Mouse (Mus musculus): Measurements from ENCODE around the gene Hist1h4c. TPM values are rescaled to one million over a fixed set of nuclear protein-coding genes. Genes with fewer than 3 reads are reported as not detected.

The Hist1h4c gene
- polyA plus RNA-seq, 1 experiment from 2014 or later: 3.7 TPM

- H3K36me3 ChIP-seq (ENCODE audit: insufficient read depth, low read length): no peaks in the 10 kb centered on the region
- TF ChIP-seq CTCF (IDR thresholded peaks at IDR 0.05) (no peak), EP300 (IDR thresholded peaks at IDR 0.05) (no peak)
- no peaks in the 10 kb centered on the region for H3K9me3 ChIP-seq (ENCODE audit: low read length)
- no peak overlapping the region for H3K9ac ChIP-seq (replicated peaks; ENCODE audit: low read depth)
- WGBS: 61% methylated on average over 2 of the region's 2 CpGs
- DNase-seq (ENCODE audit: low spot score) (no peak), ATAC-seq (no peak)
- H3K4me1 ChIP-seq (ENCODE audit: insufficient read depth, low read depth, low read length): no peaks in the 10 kb centered on the region; the same call in 1 of the 2 replicates
- no peaks in the 10 kb centered on the region for H3K27me3 ChIP-seq (replicated peaks; ENCODE audit: insufficient read depth, low read length)
- no peak overlapping the region for H3K4me2 ChIP-seq (replicated peaks; ENCODE audit: low read depth, low read length)
- H3K27ac ChIP-seq (ENCODE audit: low read length): no peak overlapping the region
- no peak overlapping the region for H3K4me3 ChIP-seq (ENCODE audit: low read depth, low read length)
Observed at GRCm38 (mm10) chr13:23689459-23689858, 8.8 kb downstream of the Hist1h4c start.

- H3K36me3 ChIP-seq (ENCODE audit: insufficient read depth, low read length): no peaks in the 10 kb centered on the region
- H3K4me3 ChIP-seq (ENCODE audit: low read depth, low read length): no peak overlapping the region
- no peak for ATAC-seq
- H3K4me1 ChIP-seq (ENCODE audit: insufficient read depth, low read depth, low read length): no peaks in the 10 kb centered on the region; the same call in 1 of the 2 replicates
- no peak overlapping the region for H3K9ac ChIP-seq (replicated peaks; ENCODE audit: low read depth)
- WGBS: 96% methylated on average over 2 of the region's 2 CpGs
- TF ChIP-seq CTCF (IDR thresholded peaks at IDR 0.05) (no peak), EP300 (IDR thresholded peaks at IDR 0.05) (no peak)
- H3K4me2 ChIP-seq (replicated peaks; ENCODE audit: low read depth, low read length): no peak overlapping the region
- no peak for DNase-seq (ENCODE audit: low spot score)
- H3K27ac ChIP-seq (ENCODE audit: low read length): no peak overlapping the region
- H3K9me3 ChIP-seq (ENCODE audit: low read length): no peaks in the 10 kb centered on the region
- H3K27me3 ChIP-seq (replicated peaks; ENCODE audit: insufficient read depth, low read length): no peaks in the 10 kb centered on the region
Observed at GRCm38 (mm10) chr13:23688956-23689355, 9.3 kb downstream of the Hist1h4c start.

DNA sequence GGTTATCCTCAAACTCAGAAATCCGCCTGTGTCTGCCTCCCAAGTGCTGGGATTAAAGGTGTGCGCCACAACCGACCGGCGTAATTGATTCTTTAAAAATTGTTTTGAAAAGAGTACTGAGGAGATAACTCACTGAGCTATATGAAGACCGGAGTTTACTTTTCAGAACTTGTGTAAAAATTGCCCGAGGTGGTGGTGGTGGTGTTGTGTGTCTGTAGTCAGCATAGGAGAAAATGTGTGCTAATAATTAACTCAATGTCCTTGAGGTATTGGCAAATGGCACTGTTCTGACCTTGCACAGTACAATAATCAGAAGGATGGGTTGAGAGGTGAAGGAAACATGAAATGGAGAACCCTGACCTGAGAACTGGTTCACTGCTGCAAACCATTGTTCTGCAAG lies 10.3 kb downstream of the Hist1h4c start:
- H3K9me3 ChIP-seq (ENCODE audit: low read length): no peaks in the 10 kb centered on the region
- ATAC-seq: no peak
- no peak for DNase-seq (ENCODE audit: low spot score)
- no peak overlapping the region for H3K27ac ChIP-seq (ENCODE audit: low read length)
- H3K4me2 ChIP-seq (replicated peaks; ENCODE audit: low read depth, low read length): no peak overlapping the region
- H3K27me3 ChIP-seq (replicated peaks; ENCODE audit: insufficient read depth, low read length): no peaks in the 10 kb centered on the region
- TF ChIP-seq CTCF (IDR thresholded peaks at IDR 0.05) (no peak), EP300 (IDR thresholded peaks at IDR 0.05) (no peak)
- WGBS: 86% methylated on average over 7 of the region's 7 CpGs
- peaks cover 4% of the 10 kb centered on the region; the same call in 1 of the 2 replicates for H3K4me1 ChIP-seq (ENCODE audit: insufficient read depth, low read depth, low read length)
- no peak overlapping the region for H3K4me3 ChIP-seq (ENCODE audit: low read depth, low read length)
- H3K36me3 ChIP-seq (ENCODE audit: insufficient read depth, low read length): no peaks in the 10 kb centered on the region
- H3K9ac ChIP-seq (replicated peaks; ENCODE audit: low read depth): no peak overlapping the region; the same call in 1 of the 2 replicates

DNA sequence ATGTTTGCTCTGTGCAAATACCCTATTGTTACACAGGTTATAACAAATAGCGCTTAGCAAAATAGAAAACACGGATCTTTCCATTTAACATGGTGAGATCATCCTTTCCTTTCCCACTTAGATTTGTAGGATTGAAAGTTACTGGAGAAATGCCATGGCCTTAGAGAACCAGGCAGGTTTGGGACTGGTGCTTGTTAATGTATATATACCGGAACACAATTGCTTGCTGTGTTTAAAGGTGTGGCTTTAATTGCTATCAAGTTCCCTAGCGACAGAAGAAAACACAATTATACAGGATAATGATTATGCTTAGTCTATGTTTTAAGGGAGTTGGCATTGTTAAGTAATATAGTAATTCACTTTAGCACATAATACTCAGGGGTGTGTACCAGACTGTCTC lies 11.1 kb downstream of the Hist1h4c start:
- ATAC-seq (no peak), DNase-seq (ENCODE audit: low spot score) (peak; percentile 38)
- Histone ChIP-seq H3K9ac (replicated peaks; ENCODE audit: low read depth) (no peak overlapping the region), H3K36me3 (ENCODE audit: insufficient read depth, low read length) (no peaks in the 10 kb centered on the region), H3K4me2 (replicated peaks; ENCODE audit: low read depth, low read length) (no peak overlapping the region), H3K4me1 (ENCODE audit: insufficient read depth, low read depth, low read length) (peaks cover 5% of the 10 kb centered on the region; the same call in 1 of the 2 replicates), H3K27ac (ENCODE audit: low read length) (no peak overlapping the region), H3K4me3 (ENCODE audit: low read depth, low read length) (no peak overlapping the region), H3K9me3 (ENCODE audit: low read length) (no peaks in the 10 kb centered on the region), H3K27me3 (replicated peaks; ENCODE audit: insufficient read depth, low read length) (no peaks in the 10 kb centered on the region)
- 63% methylated on average over 4 of the region's 4 CpGs for WGBS
- TF ChIP-seq EP300 (IDR thresholded peaks at IDR 0.05) (no peak), CTCF (IDR thresholded peaks at IDR 0.05) (no peak)

GRCm38 (mm10) chr13:23685966-23686365 lies 12.3 kb downstream of the Hist1h4c start:
- Histone ChIP-seq H3K4me3 (ENCODE audit: low read depth, low read length) (peak overlapping the region; percentile 42), H3K27ac (ENCODE audit: low read length) (peak overlapping the region; percentile 91), H3K9me3 (ENCODE audit: low read length) (no peaks in the 10 kb centered on the region), H3K4me2 (replicated peaks; ENCODE audit: low read depth, low read length) (peak overlapping the region; percentile 63), H3K4me1 (ENCODE audit: insufficient read depth, low read depth, low read length) (peaks cover 5% of the 10 kb centered on the region; the same call in 1 of the 2 replicates), H3K9ac (replicated peaks; ENCODE audit: low read depth) (peak overlapping the region; percentile 45; the same call in 1 of the 2 replicates), H3K27me3 (replicated peaks; ENCODE audit: insufficient read depth, low read length) (no peaks in the 10 kb centered on the region), H3K36me3 (ENCODE audit: insufficient read depth, low read length) (no peaks in the 10 kb centered on the region)
- TF ChIP-seq CTCF (IDR thresholded peaks at IDR 0.05) (no peak), EP300 (IDR thresholded peaks at IDR 0.05) (no peak)
- ATAC-seq (no peak), DNase-seq (ENCODE audit: low spot score) (peak; percentile 67)
- 25% methylated on average over 4 of the region's 4 CpGs for WGBS

DNA sequence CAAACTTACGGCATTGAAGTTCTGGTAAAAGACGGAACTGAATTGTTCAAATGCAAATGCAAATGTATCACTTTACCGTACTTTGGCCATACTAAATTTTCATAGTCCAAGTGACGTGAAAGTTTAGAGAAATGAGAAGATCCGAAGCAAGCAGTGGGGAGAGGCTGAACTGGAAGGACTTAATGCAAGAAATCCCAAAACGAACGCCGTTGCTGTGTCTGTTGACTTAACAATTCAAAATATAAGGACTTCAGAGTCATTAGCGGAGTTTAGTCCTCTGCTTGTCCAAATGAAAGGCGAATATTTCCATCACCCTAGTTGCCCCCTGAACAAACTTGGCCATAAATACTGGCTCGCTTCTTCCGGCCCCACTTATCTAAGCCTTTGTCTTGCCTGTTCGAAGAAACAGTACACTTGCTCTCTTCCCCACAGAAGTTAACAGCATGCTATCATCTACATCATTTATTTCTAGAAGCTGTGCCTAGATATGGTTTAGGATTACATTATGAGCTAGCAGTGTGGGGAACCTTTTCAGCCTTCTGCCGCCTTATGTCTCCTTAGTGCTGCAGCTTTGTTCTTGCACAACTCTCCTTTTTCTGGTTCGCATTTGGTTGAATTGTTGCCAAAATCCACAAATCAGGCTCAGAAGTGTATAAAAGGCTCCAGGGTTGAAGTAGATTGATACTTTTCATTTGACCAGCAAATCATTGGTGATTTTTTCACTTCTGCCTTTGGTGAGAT lies 13.0 kb downstream of the Hist1h4c start:
- DNase-seq (ENCODE audit: low spot score) (peak; percentile 80), ATAC-seq (no peak)
- WGBS: 2% methylated on average over 15 of the region's 15 CpGs
- H3K4me1 ChIP-seq (ENCODE audit: insufficient read depth, low read depth, low read length): peaks cover 5% of the 10 kb centered on the region; the same call in 1 of the 2 replicates
- H3K27me3 ChIP-seq (replicated peaks; ENCODE audit: insufficient read depth, low read length): no peaks in the 10 kb centered on the region
- TF ChIP-seq CTCF (IDR thresholded peaks at IDR 0.05) (no peak), EP300 (IDR thresholded peaks at IDR 0.05) (no peak)
- no peaks in the 10 kb centered on the region for H3K36me3 ChIP-seq (ENCODE audit: insufficient read depth, low read length)
- H3K4me2 ChIP-seq (replicated peaks; ENCODE audit: low read depth, low read length): peak overlapping the region; percentile 63
- H3K4me3 ChIP-seq (ENCODE audit: low read depth, low read length): peak overlapping the region; percentile 42
- H3K9ac ChIP-seq (replicated peaks; ENCODE audit: low read depth): peak overlapping the region; percentile 45
- H3K27ac ChIP-seq (ENCODE audit: low read length): peak overlapping the region; percentile 91
- H3K9me3 ChIP-seq (ENCODE audit: low read length): no peaks in the 10 kb centered on the region

Data from lung, postnatal 0 days (tissue).